Mouse (Mus musculus) thymus, adult 18-20 months (tissue): Measurements from ENCODE around the gene Saa3.
"Not testable (repeated sequence)": the region's sequence is repeated elsewhere in the genome, so short reads cannot be mapped to it uniquely, and the experiment has no call there.

Experiments used
- DNase-seq, 2 experiments: peaks; one replicate each; pipeline ENCODE4 v3.0.0; 2022; ENCODE audit warnings: mixed read lengths in 2 of 2

The Saa3 gene

GRCm38 (mm10) chr7:46710390-46710844 lies 5.1 kb downstream of the Saa3 start, which contains the start of gene Saal1:
TSS of gene Saal1 (minus strand) at chr7:46710680.
- peak; percentile 67 to 75 for DNase-seq

DNA sequence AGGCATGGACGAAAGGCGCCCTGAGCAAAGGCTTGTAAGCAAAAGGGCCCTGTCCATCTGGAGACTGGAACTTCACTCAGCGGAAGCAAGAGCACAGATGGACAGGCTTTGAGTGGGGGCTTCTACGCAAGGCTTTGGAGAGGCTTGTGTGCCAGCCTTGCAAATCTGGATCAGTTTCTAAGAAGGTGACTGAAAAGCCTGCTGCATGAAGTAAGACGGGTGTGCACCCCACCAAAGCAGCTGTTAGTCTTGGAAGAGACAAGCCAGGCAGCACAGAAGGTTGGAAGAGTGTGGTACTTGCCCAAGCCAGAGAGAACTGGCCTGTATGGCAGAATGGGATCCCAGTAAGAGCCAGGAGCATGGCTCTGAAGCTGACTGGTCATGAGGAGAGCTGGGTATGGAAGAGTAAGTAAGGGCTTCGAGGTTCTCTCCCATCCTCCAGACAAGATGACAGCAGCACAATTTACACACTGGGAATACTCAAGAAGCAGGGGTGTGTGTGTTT lies 14.9 kb downstream of the Saa3 start:
- DNase-seq: no peak

- DNase-seq: no peak
Measured at GRCm38 (mm10) chr7:46696754-46697153, 18.7 kb downstream of the Saa3 start.

DNA sequence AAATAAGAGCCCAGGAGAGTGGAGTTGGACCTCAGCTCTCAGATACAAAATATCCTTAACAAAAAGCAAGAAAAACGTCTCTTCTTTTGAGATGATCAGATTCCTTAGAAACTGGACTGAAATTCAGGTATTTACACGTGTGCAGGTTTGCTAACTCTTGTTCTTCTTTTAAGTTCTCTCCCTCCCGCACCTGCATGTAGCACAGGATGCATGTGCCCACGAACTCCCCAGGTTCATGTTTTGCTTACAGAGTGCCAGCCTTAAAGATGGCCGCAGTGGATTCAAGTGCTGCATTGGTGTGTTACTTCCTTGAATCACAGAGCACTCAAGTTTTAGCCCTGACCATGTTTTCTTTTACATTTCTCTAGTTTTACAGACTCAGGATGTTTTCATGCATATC lies 28.7 kb downstream of the Saa3 start:
- peak in 1 of 2 experiments; percentile 7 for DNase-seq

DNA sequence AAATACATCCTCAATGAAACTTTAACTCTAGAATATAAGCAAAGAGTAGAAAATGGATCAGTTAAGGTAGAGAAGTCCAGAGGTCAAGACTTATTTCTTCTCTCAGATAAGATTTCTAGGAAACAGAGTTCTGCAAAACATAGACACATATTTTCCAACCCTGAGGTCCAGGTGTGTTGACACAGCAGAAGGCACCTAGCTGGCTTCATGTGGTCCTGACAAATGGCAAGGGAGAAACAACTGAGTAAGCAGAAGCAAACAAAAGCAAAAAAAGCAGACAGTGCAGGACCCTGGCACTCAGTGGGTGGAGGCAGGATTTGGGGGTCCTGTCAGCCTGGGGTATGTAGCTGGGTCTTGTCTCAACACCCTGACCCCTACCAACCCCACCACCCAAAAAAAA lies 34.8 kb downstream of the Saa3 start:
- DNase-seq: no peak

DNA sequence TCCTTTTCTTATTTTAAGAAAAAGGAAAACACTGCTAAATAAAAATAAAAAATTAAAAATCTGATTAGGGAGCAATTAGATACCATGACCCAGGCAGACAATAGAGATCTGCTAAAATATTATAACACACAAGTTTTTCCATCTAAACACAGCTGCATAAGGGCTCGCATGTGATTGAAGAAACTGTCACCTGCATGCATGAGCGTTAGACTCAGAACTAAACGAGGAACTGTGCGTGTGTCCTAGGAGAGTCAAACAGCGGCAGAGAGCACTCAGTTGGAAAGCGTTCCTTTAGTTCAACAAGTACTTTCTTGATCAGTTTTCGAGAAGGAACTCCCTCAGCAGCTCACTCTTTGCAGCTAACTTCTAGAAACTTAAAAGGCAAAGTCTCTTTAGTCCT lies 36.5 kb downstream of the Saa3 start:
- DNase-seq: not testable (repeated sequence)

GRCm38 (mm10) chr7:46678417-46678816 lies 37.1 kb downstream of the Saa3 start:
- DNase-seq: no peak

DNA sequence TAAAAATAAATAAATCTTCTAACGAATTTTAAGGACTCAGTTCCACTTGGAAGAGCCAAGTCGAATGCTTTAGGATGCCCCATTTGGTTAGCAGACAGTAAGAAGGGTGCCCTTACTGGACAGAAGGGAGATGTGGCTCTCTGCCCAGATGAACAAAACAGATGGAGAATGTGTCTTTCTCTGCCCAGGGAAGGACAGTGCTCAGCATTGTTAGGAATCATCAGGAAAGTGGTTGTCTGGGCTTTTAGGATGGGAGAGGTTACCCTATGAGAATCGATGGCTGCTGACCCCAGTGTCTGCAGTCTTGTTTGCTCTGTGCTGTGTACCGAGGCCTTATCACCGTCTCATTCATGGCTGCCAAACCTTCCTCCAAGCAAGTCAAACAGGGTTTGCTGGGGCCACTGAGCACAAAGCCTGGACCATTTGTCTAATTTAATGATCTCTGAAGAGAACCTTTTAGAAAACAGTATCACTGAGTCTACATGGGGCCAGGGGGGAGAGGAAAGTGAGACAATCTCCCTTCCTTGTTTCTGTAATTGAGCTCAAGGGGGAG lies 38.6 kb downstream of the Saa3 start:
- DNase-seq: no peak

- no peak for DNase-seq
Measured at GRCm38 (mm10) chr7:46675886-46676285, 39.6 kb downstream of the Saa3 start.

DNA sequence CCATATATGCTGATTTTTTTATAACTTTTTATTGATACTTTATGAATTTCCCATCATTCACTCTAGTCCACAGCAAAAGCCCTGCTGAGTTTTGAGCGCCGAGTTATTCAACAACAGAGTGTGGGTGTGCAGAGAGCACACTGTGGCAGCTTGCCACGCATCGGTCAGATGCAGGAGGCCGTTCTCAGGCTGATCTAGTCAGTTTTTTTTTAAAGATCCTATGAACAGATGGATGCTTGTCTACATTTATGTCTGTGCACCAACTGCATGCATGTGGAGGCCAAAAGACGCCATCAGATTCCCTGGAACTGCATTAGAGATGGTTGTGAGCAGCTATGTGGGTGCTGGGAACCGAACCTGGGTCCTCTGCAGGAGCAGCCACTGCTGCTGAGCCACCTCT lies 40.4 kb downstream of the Saa3 start:
- no peak for DNase-seq

- no peak for DNase-seq
Measured at GRCm38 (mm10) chr7:46672160-46672672, 43.3 kb downstream of the Saa3 start, which contains the start of gene Tph1. TSS of gene Tph1 (minus strand) at chr7:46672537.

DNA sequence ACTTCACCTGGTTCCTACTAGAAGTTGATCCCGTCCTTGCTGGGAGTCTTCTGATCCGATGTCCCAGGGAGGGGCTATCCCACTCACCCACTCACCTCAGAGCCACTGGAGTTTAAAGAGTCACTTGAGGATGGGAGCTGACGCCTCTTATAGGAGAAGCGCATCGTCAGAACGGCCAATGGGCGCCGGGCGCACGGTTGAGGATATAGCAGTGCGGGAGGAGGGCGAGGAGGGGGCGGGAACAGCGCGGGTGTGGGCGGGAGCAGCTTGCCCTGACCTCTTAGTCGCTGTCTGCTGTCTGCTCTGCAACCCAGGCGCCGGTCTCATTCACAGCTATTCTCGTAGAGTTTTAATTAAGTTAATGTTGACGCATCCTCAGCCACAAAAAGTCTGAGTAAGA lies 48.2 kb downstream of the Saa3 start:
- DNase-seq: no peak

DNA sequence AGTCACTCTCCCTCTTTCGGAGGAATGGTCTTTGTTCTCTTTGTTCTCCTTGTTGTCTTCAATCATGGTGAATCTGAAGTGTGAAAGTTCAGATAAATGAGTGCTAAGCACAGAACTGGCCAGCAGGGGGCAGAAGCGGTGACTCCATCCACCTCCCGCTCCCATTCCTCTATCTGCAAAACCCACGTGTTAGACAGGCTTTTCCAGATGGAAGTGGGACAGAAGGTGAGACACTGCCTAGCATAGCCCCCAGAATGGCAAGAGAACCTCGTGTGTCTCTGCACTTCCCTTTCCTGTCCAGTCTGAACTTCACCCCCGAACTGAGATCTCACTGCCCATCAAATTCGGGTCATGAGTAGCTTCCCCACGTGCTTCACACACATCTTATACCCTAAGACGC lies 50.3 kb downstream of the Saa3 start:
- no peak for DNase-seq
